Mouse (Mus musculus): Measurements from ENCODE around the gene Cdh23. TPM values are rescaled to one million over a fixed set of nuclear protein-coding genes. Genes with fewer than 3 reads are reported as not detected.

Gene Cdh23
- polyA plus RNA-seq, 1 experiment from 2014 or later: 2.0 TPM

DNA sequence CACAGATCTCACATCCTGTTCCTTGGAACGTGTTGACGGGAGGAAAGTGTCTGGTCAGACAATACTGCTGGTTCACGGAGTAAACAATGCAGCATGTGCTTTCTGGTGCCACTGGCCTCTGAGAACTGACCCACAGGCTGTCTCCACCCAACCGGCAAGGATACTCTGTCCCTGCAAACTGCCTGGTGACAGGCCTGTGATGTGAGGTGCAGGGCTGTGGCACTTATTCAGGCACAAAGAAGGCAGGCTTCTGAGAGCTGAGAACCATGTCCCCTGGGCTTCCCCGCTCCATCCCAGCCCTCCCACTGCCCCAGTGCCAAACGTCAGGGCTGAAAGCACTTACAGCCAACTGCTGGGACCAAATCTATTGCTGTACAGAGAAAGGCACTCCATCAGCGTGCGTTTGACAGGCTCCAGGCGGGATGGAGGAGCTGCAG lies 137.8 kb downstream of the Cdh23 start:
- H3K27ac ChIP-seq: peak overlapping the region; percentile 31
- WGBS: 7% methylated on average over 9 of the region's 9 CpGs
- ATAC-seq (ENCODE audit: low FRiP score): peak; percentile 70

GRCm38 (mm10) chr10:60552951-60553635 lies 143.2 kb downstream of the Cdh23 start:
- WGBS: 39% methylated on average over 4 of the region's 4 CpGs
- H3K4me3 ChIP-seq: no peak overlapping the region
- H3K9me3 ChIP-seq: no peaks in the 10 kb centered on the region
- no peak for ATAC-seq (ENCODE audit: low FRiP score)
- no peaks in the 10 kb centered on the region for H3K27me3 ChIP-seq
- no peaks in the 10 kb centered on the region for H3K36me3 ChIP-seq
- no peak overlapping the region for H3K4me2 ChIP-seq
- H3K27ac ChIP-seq: no peak overlapping the region
- H3K9ac ChIP-seq: no peak overlapping the region
- H3K4me1 ChIP-seq (replicated peaks): peaks cover 6% of the 10 kb centered on the region

More for the DNA sequence above, 137.8 kb downstream of the Cdh23 start:
- Histone ChIP-seq H3K4me3 (no peak overlapping the region), H3K4me2 (no peak overlapping the region), H3K27me3 (0 out of 2 replicates have a peak, but pooled peaks cover 6% of the 10 kb centered on the region), H3K4me1 (replicated peaks) (peaks cover 15% of the 10 kb centered on the region), H3K9ac (no peak overlapping the region), H3K9me3 (no peaks in the 10 kb centered on the region), H3K36me3 (no peaks in the 10 kb centered on the region)

DNA sequence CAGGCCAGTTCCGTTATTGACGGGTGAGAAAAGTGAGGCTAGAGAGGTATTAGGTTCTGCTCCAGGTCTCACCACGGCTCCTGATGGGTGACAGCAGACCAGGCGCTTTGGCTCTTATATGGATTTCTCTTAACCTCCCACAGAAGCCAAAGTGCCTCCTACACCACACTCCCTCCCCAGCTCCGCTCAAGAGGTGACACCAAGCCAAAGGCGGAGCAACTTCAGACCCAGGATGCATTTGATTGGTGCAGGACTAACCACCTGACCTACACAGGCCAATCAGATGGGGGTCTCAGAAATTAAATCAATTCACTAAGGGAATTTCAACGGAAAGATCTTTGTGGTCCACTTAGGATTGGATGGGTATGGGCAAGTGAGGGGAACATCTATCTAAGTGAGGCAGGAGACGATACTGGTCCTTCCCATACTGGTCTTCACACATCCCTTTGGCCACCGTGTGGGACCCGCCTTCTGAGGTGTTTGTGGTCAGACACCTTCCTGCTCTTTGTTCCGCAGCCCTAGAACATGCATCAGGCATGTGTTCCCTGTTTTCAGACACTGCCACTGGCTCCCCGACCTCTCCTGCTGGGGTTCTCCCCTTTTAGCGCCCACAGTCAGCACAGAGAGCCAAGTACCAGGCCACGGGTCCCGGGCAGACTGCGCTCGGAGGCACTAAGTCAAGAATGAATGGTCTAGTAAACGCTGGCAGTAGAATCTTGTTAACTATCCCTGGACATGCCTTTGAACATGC lies 157.0 kb downstream of the Cdh23 start:
- no peaks in the 10 kb centered on the region for H3K36me3 ChIP-seq
- WGBS: 82% methylated on average over 18 of the region's 18 CpGs
- ATAC-seq (ENCODE audit: low FRiP score): no peak
- H3K4me1 ChIP-seq (replicated peaks): no peaks in the 10 kb centered on the region
- H3K9me3 ChIP-seq: 0 out of 2 replicates have a peak, but pooled peaks cover 4% of the 10 kb centered on the region
- no peak overlapping the region for H3K9ac ChIP-seq
- H3K4me3 ChIP-seq: no peak overlapping the region
- no peak overlapping the region for H3K27ac ChIP-seq
- peaks cover 14% of the 10 kb centered on the region for H3K27me3 ChIP-seq
- no peak overlapping the region for H3K4me2 ChIP-seq

GRCm38 (mm10) chr10:60536098-60536811 lies 160.0 kb downstream of the Cdh23 start:
- H3K4me2 ChIP-seq: no peak overlapping the region
- peaks cover 31% of the 10 kb centered on the region for H3K27me3 ChIP-seq
- peak; percentile 53; the same call in 1 of the 2 replicates for ATAC-seq (ENCODE audit: low FRiP score)
- H3K4me1 ChIP-seq (replicated peaks): no peaks in the 10 kb centered on the region
- H3K4me3 ChIP-seq: no peak overlapping the region
- H3K9ac ChIP-seq: no peak overlapping the region
- no peaks in the 10 kb centered on the region for H3K9me3 ChIP-seq
- WGBS: 14% methylated on average over 12 of the region's 14 CpGs
- H3K27ac ChIP-seq: no peak overlapping the region
- no peaks in the 10 kb centered on the region for H3K36me3 ChIP-seq

DNA sequence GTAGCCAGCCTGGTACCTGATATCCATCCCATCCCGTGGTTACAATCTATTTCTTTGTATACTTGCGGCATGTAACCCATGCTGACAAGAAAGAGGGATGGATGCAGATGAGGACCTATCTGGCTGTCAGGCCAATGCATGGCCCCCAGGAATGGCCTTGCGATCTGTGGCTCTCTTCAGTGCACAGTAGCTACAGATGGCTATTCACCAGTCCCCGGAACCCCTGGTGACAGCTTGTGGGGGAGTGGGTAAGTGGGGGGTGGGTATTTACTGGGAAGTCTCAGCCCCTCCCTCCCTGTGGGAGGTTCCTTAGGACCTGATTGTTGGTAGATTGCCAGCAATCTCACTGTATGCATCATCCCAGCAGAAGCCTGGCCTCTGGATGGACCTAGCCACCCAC lies 163.8 kb downstream of the Cdh23 start:
- ATAC-seq (ENCODE audit: low FRiP score): no peak
- Histone ChIP-seq H3K4me3 (no peak overlapping the region), H3K9me3 (no peaks in the 10 kb centered on the region), H3K36me3 (no peaks in the 10 kb centered on the region), H3K4me2 (no peak overlapping the region), H3K4me1 (replicated peaks) (0 out of 2 replicates have a peak, but pooled peaks cover 3% of the 10 kb centered on the region), H3K27ac (no peak overlapping the region), H3K9ac (no peak overlapping the region), H3K27me3 (peaks cover 33% of the 10 kb centered on the region)
- WGBS: 63% methylated on average over 4 of the region's 4 CpGs

GRCm38 (mm10) chr10:60531349-60531748 lies 164.9 kb downstream of the Cdh23 start:
- no peak overlapping the region for H3K4me3 ChIP-seq

GRCm38 (mm10) chr10:60530633-60531032 lies 165.7 kb downstream of the Cdh23 start:
- Histone ChIP-seq H3K27ac (no peak overlapping the region), H3K9me3 (no peaks in the 10 kb centered on the region), H3K9ac (no peak overlapping the region), H3K4me1 (replicated peaks) (0 out of 2 replicates have a peak, but pooled peaks cover 3% of the 10 kb centered on the region), H3K4me2 (no peak overlapping the region), H3K27me3 (peaks cover 31% of the 10 kb centered on the region), H3K4me3 (no peak overlapping the region), H3K36me3 (no peaks in the 10 kb centered on the region)
- 86% methylated on average over 10 of the region's 10 CpGs for WGBS
- ATAC-seq (ENCODE audit: low FRiP score): no peak

More at GRCm38 (mm10) chr10:60531349-60531748, 164.9 kb downstream of the Cdh23 start:
- Histone ChIP-seq H3K9me3 (no peaks in the 10 kb centered on the region), H3K27me3 (peaks cover 33% of the 10 kb centered on the region), H3K27ac (no peak overlapping the region), H3K4me2 (no peak overlapping the region), H3K9ac (no peak overlapping the region), H3K36me3 (no peaks in the 10 kb centered on the region), H3K4me1 (replicated peaks) (0 out of 2 replicates have a peak, but pooled peaks cover 3% of the 10 kb centered on the region)
- no peak for ATAC-seq (ENCODE audit: low FRiP score)
- 27% methylated on average over 2 of the region's 2 CpGs for WGBS

GRCm38 (mm10) chr10:60527949-60528348 lies 168.3 kb downstream of the Cdh23 start:
- H3K4me1 ChIP-seq (replicated peaks): 0 out of 2 replicates have a peak, but pooled peaks cover 3% of the 10 kb centered on the region
- no peak overlapping the region for H3K4me2 ChIP-seq
- H3K27me3 ChIP-seq: peaks cover 20% of the 10 kb centered on the region; the same call in 1 of the 2 replicates
- no peak overlapping the region for H3K9ac ChIP-seq
- ATAC-seq (ENCODE audit: low FRiP score): no peak
- no peak overlapping the region for H3K4me3 ChIP-seq
- no peak overlapping the region for H3K27ac ChIP-seq
- no peaks in the 10 kb centered on the region for H3K9me3 ChIP-seq
- WGBS: 74% methylated on average over 7 of the region's 7 CpGs
- H3K36me3 ChIP-seq: no peaks in the 10 kb centered on the region

- peaks cover 14% of the 10 kb centered on the region; the same call in 1 of the 2 replicates for H3K27me3 ChIP-seq
- no peak overlapping the region for H3K27ac ChIP-seq
- WGBS: 80% methylated on average over 8 of the region's 8 CpGs
- no peaks in the 10 kb centered on the region for H3K9me3 ChIP-seq
- ATAC-seq (ENCODE audit: low FRiP score): no peak
- no peak overlapping the region for H3K9ac ChIP-seq
- H3K4me2 ChIP-seq: no peak overlapping the region
- no peak overlapping the region for H3K4me3 ChIP-seq
- no peaks in the 10 kb centered on the region for H3K36me3 ChIP-seq
- 0 out of 2 replicates have a peak, but pooled peaks cover 3% of the 10 kb centered on the region for H3K4me1 ChIP-seq (replicated peaks)
Observed at GRCm38 (mm10) chr10:60525081-60525480, 171.2 kb downstream of the Cdh23 start.

GRCm38 (mm10) chr10:60516286-60516685 lies 180.0 kb downstream of the Cdh23 start:
- 0 out of 2 replicates have a peak, but pooled peaks cover 3% of the 10 kb centered on the region for H3K4me1 ChIP-seq (replicated peaks)
- H3K4me2 ChIP-seq: no peak overlapping the region
- no peaks in the 10 kb centered on the region for H3K9me3 ChIP-seq
- H3K4me3 ChIP-seq: no peak overlapping the region
- no peaks in the 10 kb centered on the region for H3K27me3 ChIP-seq
- no peaks in the 10 kb centered on the region for H3K36me3 ChIP-seq
- no peak overlapping the region for H3K9ac ChIP-seq
- WGBS: 78% methylated on average over 11 of the region's 11 CpGs
- no peak overlapping the region for H3K27ac ChIP-seq
- no peak for ATAC-seq (ENCODE audit: low FRiP score)

DNA sequence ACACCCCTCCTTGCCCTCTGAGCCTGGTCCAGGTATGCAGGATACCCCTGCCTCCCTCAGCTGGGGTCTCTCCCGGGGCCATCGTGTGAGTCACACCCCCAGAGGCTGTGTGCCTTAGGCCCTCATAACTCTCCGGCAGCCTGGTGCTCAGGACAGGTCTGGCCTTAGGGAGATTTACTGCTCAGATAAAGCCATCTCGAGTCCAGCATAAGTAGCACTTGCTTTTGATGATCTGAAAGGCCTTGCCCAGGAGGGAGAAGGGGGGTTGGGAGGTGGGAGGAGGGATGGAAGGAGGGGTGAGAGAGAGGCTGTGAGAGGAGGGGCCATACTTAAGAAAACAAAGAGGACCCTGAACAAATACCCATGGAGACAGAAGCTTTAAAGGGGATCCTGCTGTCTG lies 197.8 kb downstream of the Cdh23 start:
- Histone ChIP-seq H3K4me1 (replicated peaks) (0 out of 2 replicates have a peak, but pooled peaks cover 11% of the 10 kb centered on the region), H3K27me3 (no peaks in the 10 kb centered on the region), H3K36me3 (no peaks in the 10 kb centered on the region), H3K27ac (no peak overlapping the region), H3K4me2 (no peak overlapping the region), H3K4me3 (no peak overlapping the region), H3K9me3 (no peaks in the 10 kb centered on the region), H3K9ac (no peak overlapping the region)
- no peak for ATAC-seq (ENCODE audit: low FRiP score)
- WGBS: 35% methylated on average over 4 of the region's 4 CpGs

GRCm38 (mm10) chr10:60495070-60495469 lies 201.2 kb downstream of the Cdh23 start:
- Histone ChIP-seq H3K4me1 (replicated peaks) (peaks cover 20% of the 10 kb centered on the region), H3K4me2 (no peak overlapping the region), H3K4me3 (no peak overlapping the region), H3K36me3 (no peaks in the 10 kb centered on the region), H3K27me3 (no peaks in the 10 kb centered on the region), H3K9me3 (no peaks in the 10 kb centered on the region), H3K9ac (no peak overlapping the region; the same call in 1 of the 2 replicates), H3K27ac (no peak overlapping the region)
- WGBS: 11% methylated on average over 6 of the region's 6 CpGs
- ATAC-seq (ENCODE audit: low FRiP score): no peak
